Mouse (Mus musculus): Measurements from ENCODE around the gene Xirp1.

DNA sequence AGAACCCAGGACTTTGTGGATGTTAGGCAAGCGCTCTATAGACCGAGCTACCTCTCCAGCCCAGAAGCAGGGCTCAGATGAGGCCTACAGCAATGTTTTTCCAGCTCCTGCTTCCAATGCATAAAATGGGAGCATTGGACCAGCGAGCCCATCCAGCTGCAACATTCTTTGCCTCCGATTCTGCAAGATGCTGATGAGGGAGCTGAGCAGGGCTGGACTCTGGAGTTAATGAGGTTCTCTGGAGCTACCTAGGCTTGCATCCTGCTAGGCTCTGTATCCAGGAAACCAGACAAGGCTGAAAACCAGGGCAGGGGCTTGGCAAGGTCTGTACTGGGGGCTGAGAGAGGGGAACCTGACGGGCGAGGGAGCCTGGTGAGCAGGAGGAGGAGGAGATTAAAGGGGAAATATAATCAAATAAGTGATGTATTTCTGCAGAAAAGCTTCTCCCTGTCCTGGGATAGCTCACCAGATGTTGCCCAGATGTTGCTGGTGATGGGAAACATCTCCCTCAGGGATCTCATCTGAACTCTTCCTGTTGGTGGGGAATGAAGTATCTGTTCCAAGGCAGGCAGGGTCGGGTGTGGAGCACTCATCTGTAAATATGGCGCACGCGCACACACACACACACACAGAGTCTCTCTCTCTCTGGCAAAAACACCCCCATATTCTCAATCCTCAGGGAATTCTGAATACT lies 37.4 kb downstream of the Xirp1 start:
- no peak for TF ChIP-seq CTCF (IDR thresholded peaks at IDR 0.05; ENCODE audit: low read depth)
- TF ChIP-seq EP300 (optimal IDR thresholded peaks at IDR 0.05): no peak
